Mouse (Mus musculus) right cerebral cortex, postnatal 14 days (tissue): ENCODE measurements at regions not wholly inside any gene's neighbourhood (a gene's known extent, or its start where the extent isn't known, plus 50 kb on each side); places are given as distances from the start of the nearest gene placed in this dataset.
"Not testable (repeated sequence)": the region's sequence is repeated elsewhere in the genome, so short reads cannot be mapped to it uniquely, and the experiment has no call there.

Experiments
- DNase-seq: peaks from one replicate; pipeline ENCODE4 v3.0.0; 2022

GRCm38 (mm10) chr9:88238346-88238745 is 88.7 kb upstream of the Nt5e start:
- DNase-seq: no peak

- DNase-seq: no peak
Observed at GRCm38 (mm10) chr9:88240740-88241139, 86.3 kb upstream of the Nt5e start.

GRCm38 (mm10) chr9:88241203-88241995 is 85.6 kb upstream of the Nt5e start:
- peak; percentile 24 for DNase-seq

- DNase-seq: no peak
Observed at GRCm38 (mm10) chr9:88242530-88242929, 84.5 kb upstream of the Nt5e start.

- no peak for DNase-seq
Observed at GRCm38 (mm10) chr9:88244492-88244891, 82.5 kb upstream of the Nt5e start.

- DNase-seq: no peak
Observed at GRCm38 (mm10) chr9:88255948-88256347, 71.0 kb upstream of the Nt5e start.

- DNase-seq: no peak
Observed at GRCm38 (mm10) chr9:88259627-88260026, 67.4 kb upstream of the Nt5e start.

- no peak for DNase-seq
Observed at GRCm38 (mm10) chr9:88260072-88260635, 66.8 kb upstream of the Nt5e start.

GRCm38 (mm10) chr9:88262461-88262860 is 64.5 kb upstream of the Nt5e start:
- no peak for DNase-seq

GRCm38 (mm10) chr9:88266346-88266745 is 60.7 kb upstream of the Nt5e start:
- not testable (repeated sequence) for DNase-seq

- DNase-seq: no peak
Observed at GRCm38 (mm10) chr9:88268811-88269210, 58.2 kb upstream of the Nt5e start.

- DNase-seq: no peak
Observed at GRCm38 (mm10) chr9:88269216-88269615, 57.8 kb upstream of the Nt5e start.

GRCm38 (mm10) chr9:88270836-88271235 is 56.2 kb upstream of the Nt5e start:
- no peak for DNase-seq

GRCm38 (mm10) chr9:88273304-88273703 is 53.7 kb upstream of the Nt5e start:
- DNase-seq: no peak

GRCm38 (mm10) chr9:88274040-88274439 is 53.0 kb upstream of the Nt5e start:
- no peak for DNase-seq

GRCm38 (mm10) chr9:88274681-88275336 is 52.2 kb upstream of the Nt5e start:
- DNase-seq: no peak

- no peak for DNase-seq
Observed at GRCm38 (mm10) chr9:88276023-88276568, 50.9 kb upstream of the Nt5e start.

GRCm38 (mm10) chr9:88277031-88277430 is 50.0 kb upstream of the Nt5e start:
- DNase-seq: no peak
